Mouse (Mus musculus) heart, adult 2 months (tissue): Measurements from ENCODE around the gene Grap. TPM values are rescaled to one million over a fixed set of nuclear protein-coding genes. Genes with fewer than 3 reads are reported as not detected.

Source experiments
- DNase-seq, 2 experiments: peaks; one replicate each; pipeline ENCODE4 v3.0.0; 2021
- H3K27ac ChIP-seq: fragments of 200-600 bp; 2 replicates; pipeline ENCODE4 v1.8.1; 2022
- H3K27me3 ChIP-seq: fragments of 200-500 bp; 2 replicates; pipeline ENCODE4 v1.6.1; 2012; ENCODE audit warnings: mild to moderate bottlenecking, low read length, inconsistent platforms, mixed read lengths; ENCODE audit not compliant: control insufficient read depth, insufficient read depth
- H3K36me3 ChIP-seq: fragments of 200-500 bp; 2 replicates; pipeline ENCODE4 v1.6.1; 2012; ENCODE audit warnings: low read length, inconsistent platforms; ENCODE audit not compliant: control insufficient read depth, insufficient read depth
- H3K4me1 ChIP-seq: fragments of 200-500 bp; 2 replicates; pipeline ENCODE4 v1.6.1; 2011; ENCODE audit warnings: low read length; ENCODE audit not compliant: control insufficient read depth, insufficient read depth
- H3K4me3 ChIP-seq: fragments of 200-600 bp; 2 replicates; pipeline ENCODE4 v1.8.1; 2022
- H3K79me2 ChIP-seq: fragments of 200-500 bp; replicated peaks from 2 replicates; pipeline ENCODE4 v1.6.1; 2012; ENCODE audit warnings: mild to moderate bottlenecking, inconsistent platforms, low read length, moderate library complexity, mixed read lengths; ENCODE audit not compliant: control insufficient read depth, insufficient read depth
- H3K9ac ChIP-seq: fragments of 200-500 bp; 2 replicates; pipeline ENCODE4 v1.6.1; 2012; ENCODE audit warnings: low read depth, mild to moderate bottlenecking, control low read depth, inconsistent platforms, low read length, mixed read lengths
- CTCF ChIP-seq: fragments of 200-600 bp; IDR thresholded peaks from 2 replicates; pipeline ENCODE4 v1.8.1; 2022; ENCODE audit warnings: antibody characterized with exemption, mild to moderate bottlenecking, moderate library complexity
- EP300 ChIP-seq: fragments of 200-500 bp; IDR thresholded peaks from 2 replicates; pipeline ENCODE4 v1.6.1; 2011; ENCODE audit warnings: low read depth, low read length, control low read depth; ENCODE audit not compliant: insufficient read depth
- POLR2A ChIP-seq: fragments of 200-500 bp; IDR thresholded peaks from 2 replicates; pipeline ENCODE4 v1.6.1; 2011; ENCODE audit warnings: mild to moderate bottlenecking, low read depth, low read length, control low read depth; ENCODE audit not compliant: insufficient read depth
- WGBS: fragments of 180-500 bp; shearing (Covaris S2); methylation state at CpG from one replicate; pipeline ENCODE4 v1.1.7; 2018; 5-methylcytosine and 5-hydroxymethylcytosine counted together
- intact Hi-C: fragments of 180-260 bp; cut with DNase I; formaldehyde crosslinking; loops from one replicate; pipeline ENCODE4 v1.15.1; 2025
- polyA plus RNA-seq: library from polyadenylated mRNA; depleted of rRNA; stranded (reverse); fragments of >200 nt; gene quantifications from 2 replicates; pipeline ENCODE4 v1.2.3, GENCODE M21; 2012
- total RNA-seq, 2 experiments: library from RNA; stranded (reverse); gene quantifications; 2 replicates each; pipeline ENCODE4 v1.2.3; 2021

Grap gene
- total and polyA plus RNA-seq, 3 experiments: 10.5 to 11.3 (median 10.6) TPM

DNA sequence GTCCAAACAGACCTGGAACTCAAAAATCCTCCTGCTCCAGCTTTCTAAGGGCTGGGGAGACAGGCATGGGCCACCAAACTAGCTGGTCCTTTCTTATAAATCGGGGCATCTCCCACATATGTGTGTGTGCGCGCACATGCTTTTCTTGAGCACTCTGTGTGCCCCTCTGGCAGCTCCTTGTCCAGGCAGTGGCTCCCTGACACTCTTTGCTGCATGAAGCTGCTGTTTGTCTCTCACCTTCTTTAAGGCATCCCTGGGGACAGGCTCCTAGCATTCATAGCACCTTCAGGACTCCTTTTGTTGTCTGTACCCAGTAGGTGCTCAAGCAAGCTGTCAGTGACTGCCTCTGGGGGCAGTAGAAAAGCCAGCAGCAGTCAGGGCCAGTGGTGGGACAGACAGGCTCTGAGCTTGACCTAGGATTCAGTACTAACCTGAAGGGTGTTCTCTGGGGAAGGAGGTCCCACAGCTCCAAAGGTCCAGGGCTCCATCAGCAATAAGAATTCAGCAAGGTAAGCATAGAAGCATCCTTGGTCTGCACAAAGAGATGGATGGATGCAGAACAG, 5.4 kb downstream of the Grap start:
- no peak overlapping the region for H3K4me3 ChIP-seq

DNA sequence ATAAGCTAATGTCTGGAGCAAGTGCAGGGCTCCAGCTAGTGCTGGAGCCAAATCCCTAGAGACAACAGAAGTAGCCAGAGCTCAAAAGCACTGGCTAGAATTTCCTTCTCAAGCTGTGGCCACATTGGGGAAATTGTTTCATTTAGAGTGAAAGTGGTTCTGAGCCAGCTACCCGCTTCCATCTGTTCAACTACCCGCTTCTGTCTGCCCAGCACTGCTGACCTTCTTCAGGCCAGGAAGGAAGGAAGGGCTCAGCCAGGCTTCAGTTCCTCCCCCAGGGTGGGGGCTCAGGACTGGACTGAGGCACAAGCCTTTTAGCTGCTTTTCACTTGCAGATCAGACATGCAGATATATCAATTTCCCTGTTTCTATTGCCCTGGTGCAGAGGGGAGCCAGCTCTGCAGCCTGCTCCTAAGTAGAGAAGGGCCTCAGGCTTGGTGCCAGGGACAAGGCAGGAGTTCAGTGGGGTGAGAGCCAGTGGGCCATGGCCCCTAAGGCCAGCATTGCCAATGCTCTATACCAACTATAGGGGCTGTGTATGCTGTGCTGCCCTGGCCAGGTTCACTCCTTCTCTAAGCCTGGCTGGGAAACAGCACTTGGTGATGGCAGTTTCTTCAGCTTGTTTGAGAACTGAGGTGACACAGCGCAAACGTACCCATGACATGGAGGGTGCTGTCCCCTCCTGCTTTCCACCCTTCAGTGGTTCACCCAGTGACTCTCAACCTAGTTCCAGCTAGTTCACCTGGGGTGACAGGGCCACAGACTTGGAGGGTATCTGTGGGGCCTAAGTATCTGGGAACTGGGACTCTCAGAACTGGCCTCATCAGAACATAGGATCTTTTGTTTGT, 6.2 kb downstream of the Grap start:
- no peak for TF ChIP-seq EP300
- TF ChIP-seq POLR2A: no peak
- TF ChIP-seq CTCF: no peak
- WGBS: 60% methylated on average over 4 of the region's 4 CpGs
- intact Hi-C loops: no loop called here

More for the DNA sequence above, 5.4 kb downstream of the Grap start:
- peak overlapping the region; percentile 9; the same call in 1 of the 2 replicates for H3K27ac ChIP-seq
- intact Hi-C loops: no loop called here
- no peaks in the 10 kb centered on the region for H3K27me3 ChIP-seq
- no peak overlapping the region for H3K9ac ChIP-seq
- no peaks in the 10 kb centered on the region for H3K79me2 ChIP-seq
- WGBS: 90% methylated on average over 3 of the region's 3 CpGs
- H3K36me3 ChIP-seq: no peaks in the 10 kb centered on the region
- no peak for TF ChIP-seq POLR2A
- no peak for TF ChIP-seq CTCF
- no peak for TF ChIP-seq EP300
- no peak for DNase-seq
- peaks cover 12% of the 10 kb centered on the region for H3K4me1 ChIP-seq

DNA sequence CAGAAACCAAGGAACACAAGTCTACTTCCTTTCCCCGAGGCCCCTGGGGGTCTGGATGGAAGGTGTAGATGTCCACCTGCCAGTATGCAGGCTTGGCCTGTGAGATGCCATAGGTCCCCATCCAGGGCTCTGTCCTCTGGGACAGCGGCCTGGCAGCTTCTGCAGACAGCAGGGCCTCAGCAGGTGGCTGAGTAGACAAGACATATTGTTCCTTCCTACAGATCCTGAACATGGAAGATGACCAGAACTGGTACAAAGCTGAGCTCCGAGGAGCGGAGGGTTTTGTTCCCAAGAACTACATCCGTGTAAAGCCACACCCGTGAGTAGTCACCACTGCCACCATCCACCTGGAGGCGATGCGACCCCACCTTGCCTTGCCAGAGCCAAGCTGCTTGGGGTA, 6.9 kb downstream of the Grap start:
- intact Hi-C loops: no loop called here
- Histone ChIP-seq H3K27ac (no peak overlapping the region), H3K4me3 (no peak overlapping the region), H3K36me3 (no peaks in the 10 kb centered on the region), H3K4me1 (peaks cover 12% of the 10 kb centered on the region), H3K79me2 (no peaks in the 10 kb centered on the region), H3K27me3 (no peaks in the 10 kb centered on the region), H3K9ac (no peak overlapping the region)
- no peak for DNase-seq
- TF ChIP-seq CTCF: no peak
- WGBS: 86% methylated on average over 8 of the region's 8 CpGs

More for the DNA sequence above, 6.2 kb downstream of the Grap start:
- peak in 1 of 2 experiments; percentile 47 for DNase-seq
- Histone ChIP-seq H3K79me2 (no peaks in the 10 kb centered on the region), H3K27ac (no peak overlapping the region), H3K36me3 (no peaks in the 10 kb centered on the region), H3K9ac (no peak overlapping the region), H3K27me3 (no peaks in the 10 kb centered on the region), H3K4me1 (peaks cover 12% of the 10 kb centered on the region), H3K4me3 (no peak overlapping the region)

DNA sequence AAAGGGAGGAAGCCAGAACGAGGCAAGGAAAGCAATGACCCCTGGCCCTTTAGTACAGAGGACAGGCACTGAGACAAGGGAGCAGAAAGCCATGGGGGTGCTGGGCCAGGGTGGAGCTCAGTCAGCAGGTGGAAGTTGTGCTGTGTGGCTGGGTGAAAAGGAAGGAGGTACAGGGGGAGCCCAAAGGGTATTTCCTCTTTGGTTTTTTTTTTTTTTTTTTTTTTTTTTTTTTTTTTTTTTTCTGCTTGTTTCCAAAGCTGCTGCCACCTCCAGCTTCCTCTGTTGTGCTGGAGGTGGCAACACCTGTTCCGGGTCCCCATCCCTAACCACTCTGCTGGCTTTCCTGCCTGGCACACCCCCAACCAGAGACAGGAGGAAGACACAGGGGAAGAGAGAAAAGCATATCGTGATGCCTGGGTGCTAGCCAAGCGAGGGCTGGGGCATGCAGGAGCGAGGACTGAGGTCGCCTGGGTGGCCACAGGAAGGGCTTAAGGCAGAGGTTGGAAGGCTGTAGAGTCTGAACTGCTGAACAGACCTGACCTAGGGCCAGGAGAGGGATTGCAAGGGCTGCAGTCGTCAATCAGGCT, 7.8 kb downstream of the Grap start:
- intact Hi-C loops: no loop called here
- TF ChIP-seq CTCF: no peak
- no peak for TF ChIP-seq POLR2A
- no peak for TF ChIP-seq EP300
- H3K9ac ChIP-seq: no peak overlapping the region
- no peaks in the 10 kb centered on the region for H3K27me3 ChIP-seq
- no peak overlapping the region for H3K27ac ChIP-seq
- no peaks in the 10 kb centered on the region for H3K79me2 ChIP-seq
- no peak overlapping the region for H3K4me3 ChIP-seq
- WGBS: 62% methylated on average over 7 of the region's 7 CpGs
- H3K36me3 ChIP-seq: no peaks in the 10 kb centered on the region
- peaks cover 12% of the 10 kb centered on the region for H3K4me1 ChIP-seq
- no peak for DNase-seq

DNA sequence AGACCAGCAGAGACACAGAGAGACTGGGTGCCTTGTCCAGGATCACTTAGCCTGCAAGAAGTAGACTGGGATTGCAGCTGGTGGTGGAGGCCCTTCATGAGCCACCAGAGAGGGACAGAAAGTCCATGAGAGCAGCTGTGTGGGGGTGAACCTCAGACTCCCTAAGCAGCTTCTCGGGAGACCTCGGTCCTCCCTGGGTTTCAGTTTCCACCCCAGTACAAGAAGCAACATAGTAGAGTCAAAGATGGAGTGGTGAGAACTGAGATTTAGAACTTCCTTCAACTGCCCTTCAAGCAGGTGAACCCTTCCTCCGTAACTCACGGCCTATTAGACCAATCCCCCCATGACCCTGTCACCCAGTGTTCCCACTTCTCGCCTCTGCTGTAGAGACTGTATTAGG, 9.1 kb downstream of the Grap start:
- H3K79me2 ChIP-seq: no peaks in the 10 kb centered on the region
- H3K4me1 ChIP-seq: peaks cover 12% of the 10 kb centered on the region
- H3K4me3 ChIP-seq: no peak overlapping the region
- H3K27me3 ChIP-seq: no peaks in the 10 kb centered on the region
- intact Hi-C loops: no loop called here
- H3K27ac ChIP-seq: no peak overlapping the region
- DNase-seq: no peak
- WGBS: 94% methylated on average over 5 of the region's 5 CpGs
- no peak for TF ChIP-seq EP300
- no peak for TF ChIP-seq POLR2A
- TF ChIP-seq CTCF: no peak
- H3K36me3 ChIP-seq: no peaks in the 10 kb centered on the region
- H3K9ac ChIP-seq: no peak overlapping the region

DNA sequence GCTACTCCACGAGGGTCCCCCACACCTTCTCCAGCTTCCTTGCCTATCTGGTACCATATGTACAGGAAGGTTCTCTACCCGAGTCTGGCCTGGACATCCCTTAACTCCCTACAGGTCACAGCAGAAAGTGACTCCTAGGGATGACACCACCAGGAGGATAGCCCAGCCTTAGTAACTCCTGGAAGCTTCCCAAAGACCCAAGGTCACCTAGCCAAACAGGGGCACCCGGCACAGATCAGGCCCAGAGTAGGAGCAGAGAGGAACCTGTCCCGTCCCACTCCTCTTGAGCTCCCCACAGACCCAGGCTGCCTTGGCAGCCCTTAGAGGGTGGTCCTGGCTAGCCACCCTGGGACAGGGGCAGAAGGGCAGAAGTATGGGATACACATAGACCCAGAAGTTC, 12.3 kb downstream of the Grap start:
- Histone ChIP-seq H3K27ac (no peak overlapping the region), H3K79me2 (no peaks in the 10 kb centered on the region), H3K9ac (no peak overlapping the region), H3K36me3 (no peaks in the 10 kb centered on the region), H3K4me1 (no peaks in the 10 kb centered on the region), H3K4me3 (no peak overlapping the region), H3K27me3 (no peaks in the 10 kb centered on the region)
- TF ChIP-seq POLR2A: no peak
- no peak for TF ChIP-seq CTCF
- TF ChIP-seq EP300: no peak
- no peak for DNase-seq
- intact Hi-C loops: no loop called here
- WGBS: 78% methylated on average over 4 of the region's 4 CpGs
